ENCODE assay signal across 8 mouse cellular contexts in the genomic region with DNA sequence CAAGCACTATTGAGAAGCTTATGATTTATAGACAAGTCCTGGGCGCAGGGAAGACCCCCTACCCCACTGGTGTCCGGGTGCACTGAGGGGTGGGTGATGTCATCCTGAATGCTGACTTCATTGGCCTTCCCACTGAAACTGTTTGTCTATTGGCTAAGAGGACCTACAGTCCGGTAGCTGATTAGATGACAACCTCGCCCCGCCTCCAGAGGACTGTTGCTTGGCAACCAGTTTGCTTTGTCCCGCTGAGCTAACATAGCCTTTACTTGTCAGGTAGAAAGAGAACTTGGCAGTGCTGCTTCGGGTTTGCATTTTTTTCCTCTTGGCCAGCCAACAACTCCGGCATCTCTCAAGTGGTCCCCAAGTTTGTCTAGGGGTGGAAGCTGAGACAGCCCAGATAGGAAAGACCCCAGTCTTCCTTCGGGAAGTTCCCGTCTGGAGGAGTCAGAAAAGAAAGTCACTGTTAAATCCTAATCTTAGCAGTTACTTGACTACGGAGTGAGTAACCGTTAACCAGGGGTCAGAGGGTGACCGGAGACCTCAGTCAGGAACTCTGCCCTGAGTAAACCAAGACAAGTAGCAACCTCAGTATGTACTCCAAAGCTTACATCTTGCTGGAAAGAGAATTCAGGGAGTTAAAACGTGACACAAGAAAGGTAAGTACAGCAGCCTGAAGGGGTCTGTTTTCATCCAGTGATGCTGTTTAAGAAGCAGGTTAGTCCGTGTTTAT. TPM values are rescaled to one million over a fixed set of nuclear protein-coding genes. Genes with fewer than 3 reads are reported as not detected.
DNase-seq lines count a peak whose midpoint lies in the region; ATAC-seq and TF ChIP-seq lines count a peak whose summit lies in the region.
"Had no signal": no experiment of that assay in that cellular context is flagged by ENCODE, and none has a peak within 500 bp of the region (broad histone marks: within the 10 kb centered on the region; RNA-seq: fewer than 3 reads in every experiment).

A gene (plus strand): TSS at position 258 of the 730 bp plus-strand sequence.

- no peak within 1 kb of the TSS for H3K27ac ChIP-seq in embryonic facial prominence, embryonic 15.5 days (replicated peaks)
- no peak within 1 kb of the TSS for H3K27ac ChIP-seq in liver, embryonic 14.5 days
- H3K27ac ChIP-seq in neural tube, embryonic 14.5 days (ENCODE audit: low read depth, low read length) = no peak within 1 kb of the TSS

- H3K27me3 ChIP-seq in embryonic facial prominence, embryonic 15.5 days = no peaks in the 10 kb centered on the region
- H3K27me3 ChIP-seq in liver, embryonic 14.5 days (ENCODE audit: control insufficient read depth, insufficient read depth, low read length) = no peaks in the 10 kb centered on the region
- H3K27me3 ChIP-seq in neural tube, embryonic 14.5 days (ENCODE audit: control insufficient read depth, insufficient read depth, low read length) = no peaks in the 10 kb centered on the region

- TF ChIP-seq CTCF in liver, embryonic 14.5 days (IDR thresholded peaks at IDR 0.05; ENCODE audit: low read depth) = no peak

- 29% methylated on average over 15 of the region's 15 CpGs for WGBS in embryonic facial prominence, embryonic 15.5 days
- WGBS in liver, embryonic 14.5 days (ENCODE audit: insufficient replicate concordance) = 32% methylated on average over 15 of the region's 15 CpGs
- WGBS in neural tube, embryonic 14.5 days = 31% methylated on average over 15 of the region's 15 CpGs

- H3K9ac ChIP-seq in embryonic facial prominence, embryonic 15.5 days = no peak within 1 kb of the TSS
- no peak within 1 kb of the TSS for H3K9ac ChIP-seq in liver, embryonic 14.5 days (replicated peaks)
- H3K9ac ChIP-seq in neural tube, embryonic 14.5 days (replicated peaks; ENCODE audit: low read depth, low read length) = no peak within 1 kb of the TSS

- peak within 1 kb of the TSS; percentile 14; the same call in 1 of the 2 replicates for H3K4me3 ChIP-seq in embryonic facial prominence, embryonic 15.5 days (replicated peaks)
- H3K4me3 ChIP-seq in liver, embryonic 14.5 days (ENCODE audit: insufficient read depth in 1 of 2, low read depth in 2 of 2, low read length in 2 of 2) = peak within 1 kb of the TSS in 1 of 2 experiments; percentile 19; a peak in 1 of 4 replicates
- H3K4me3 ChIP-seq in neural tube, embryonic 14.5 days (ENCODE audit: low read depth, low read length) = no peak within 1 kb of the TSS

- H3K9me3 ChIP-seq in embryonic facial prominence, embryonic 15.5 days (replicated peaks) = no peaks in the 10 kb centered on the region
- H3K9me3 ChIP-seq in liver, embryonic 14.5 days (ENCODE audit: control insufficient read depth, low read length) = no peaks in the 10 kb centered on the region
- no peaks in the 10 kb centered on the region for H3K9me3 ChIP-seq in neural tube, embryonic 14.5 days (ENCODE audit: control insufficient read depth, low read length)

- TF ChIP-seq EP300 in liver, embryonic 14.5 days (IDR thresholded peaks at IDR 0.05; ENCODE audit: low read depth) = no peak

- H3K4me1 ChIP-seq in embryonic facial prominence, embryonic 15.5 days = no peaks in the 10 kb centered on the region
- no peaks in the 10 kb centered on the region for H3K4me1 ChIP-seq in liver, embryonic 14.5 days (replicated peaks; ENCODE audit: control insufficient read depth in 2 of 2, insufficient read depth in 2 of 2, low read length in 1 of 2)
- H3K4me1 ChIP-seq in neural tube, embryonic 14.5 days (ENCODE audit: control insufficient read depth, insufficient read depth, low read length) = no peaks in the 10 kb centered on the region

- intact Hi-C loops in heart, postnatal 14 days (cut with DNase I) = no loop called here

- peak; percentile 63; the same call in 1 of the 2 replicates for ATAC-seq in embryonic facial prominence, embryonic 15.5 days (ENCODE audit: insufficient number of reproducible peaks, low FRiP score, low TSS enrichment, low read depth)
- no peak for ATAC-seq in liver, embryonic 14.5 days (ENCODE audit: insufficient read depth)
- ATAC-seq in neural tube, embryonic 14.5 days (ENCODE audit: low read depth) = peak; percentile 96

- H3K36me3 ChIP-seq in embryonic facial prominence, embryonic 15.5 days = no peaks in the 10 kb centered on the region
- no peaks in the 10 kb centered on the region for H3K36me3 ChIP-seq in liver, embryonic 14.5 days (replicated peaks; ENCODE audit: control insufficient read depth, insufficient read depth, low read depth)
- no peaks in the 10 kb centered on the region for H3K36me3 ChIP-seq in neural tube, embryonic 14.5 days (ENCODE audit: control insufficient read depth, insufficient read depth, low read length)

- peak; percentile 48 for DNase-seq in brain, adult 2 months (ENCODE audit: low read depth, low spot score)
- peak; percentile 13 to 45 for DNase-seq in heart, postnatal 14 days
- peak; percentile 79 to 85 for DNase-seq in kidney, postnatal 4 days
- no peak for DNase-seq in liver, embryonic 14.5 days (ENCODE audit: low read depth in 3 of 3, low spot score in 3 of 3)
- no peak for DNase-seq in adipocyte (ENCODE audit: low spot score)

- peak within 1 kb of the TSS; percentile 26 for H3K4me2 ChIP-seq in embryonic facial prominence, embryonic 15.5 days (replicated peaks)
- H3K4me2 ChIP-seq in liver, embryonic 14.5 days (ENCODE audit: low read depth) = peak within 1 kb of the TSS; percentile 32; the same call in 1 of the 2 replicates
- H3K4me2 ChIP-seq in neural tube, embryonic 14.5 days (ENCODE audit: low read depth, low read length) = peak within 1 kb of the TSS; percentile 35

RNA-seq across cellular contexts. Expression of the gene that starts here (rescaled TPM):
- polyA plus RNA-seq in embryonic facial prominence, embryonic 15.5 days (2015; fragmentation: Nextera tagmentation; extraction: Ambion mirVana) = 0.67 and 1.7 TPM in 2 replicates
- not detected for total RNA-seq in heart, postnatal 14 days (2021)
- 0.05 and 0.09 TPM in 2 replicates for polyA plus RNA-seq in liver, embryonic 14.5 days (2012; rRNA removed)
- not detected in 2 replicates for polyA plus RNA-seq in liver, embryonic 14.5 days (2014; fragmentation: Nextera tagmentation; extraction: Ambion mirVana)
- 0.13 TPM in 1 of 2 replicates, not detected in the other for polyA plus RNA-seq in neural tube, embryonic 14.5 days (2014; fragmentation: Nextera tagmentation; extraction: Ambion mirVana)
- total RNA-seq: neutrophil, adult 5-6 weeks had no signal

Comparison
In these comparisons a context has a peak if more than half of its experiments do, and no peak if none do; other contexts are left out.
1. Peak in DNase-seq in heart, postnatal 14 days; RNA of the gene not detected or under 1 TPM.
2. Peak in ATAC-seq and H3K4me2 ChIP-seq in neural tube, embryonic 14.5 days; RNA of the gene not detected or under 1 TPM.
3. DNase-seq: peak in brain, adult 2 months (single experiment) and kidney, postnatal 4 days (2 of 2); none in liver, embryonic 14.5 days (0 of 3) and adipocyte (single experiment).
4. Peak in every context shown above with its lines, with median percentiles within 50 percentile points of each other: H3K4me2 ChIP-seq.